Mouse (Mus musculus): ENCODE results near the gene Abhd17c. TPM values are rescaled to one million over a fixed set of nuclear protein-coding genes. Genes with fewer than 3 reads are reported as not detected.

Gene Abhd17c
- total RNA-seq, 1 experiment from 2014 or later, result 31.0 TPM

DNA sequence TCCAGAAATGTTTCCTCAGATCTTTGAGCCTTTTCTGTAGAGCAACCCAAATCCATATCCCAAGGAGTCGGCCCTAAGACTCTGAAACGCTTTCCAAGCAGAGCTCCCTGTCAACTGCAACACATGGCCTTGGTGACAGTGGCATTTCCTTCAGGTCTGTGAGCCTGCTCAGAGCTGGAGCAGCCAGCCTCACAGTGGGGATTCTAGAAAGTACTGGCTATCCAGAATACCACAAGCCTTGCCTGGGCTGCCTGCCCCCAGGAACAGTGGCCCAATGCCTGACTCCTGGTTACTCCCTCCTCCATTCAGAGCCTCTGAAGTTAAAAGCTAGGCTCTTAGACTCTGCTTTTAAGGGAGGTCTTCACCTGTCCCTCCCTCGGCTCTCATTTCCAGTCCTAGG is 77.8 kb downstream of the Abhd17c start:
- no peak for DNase-seq

DNA sequence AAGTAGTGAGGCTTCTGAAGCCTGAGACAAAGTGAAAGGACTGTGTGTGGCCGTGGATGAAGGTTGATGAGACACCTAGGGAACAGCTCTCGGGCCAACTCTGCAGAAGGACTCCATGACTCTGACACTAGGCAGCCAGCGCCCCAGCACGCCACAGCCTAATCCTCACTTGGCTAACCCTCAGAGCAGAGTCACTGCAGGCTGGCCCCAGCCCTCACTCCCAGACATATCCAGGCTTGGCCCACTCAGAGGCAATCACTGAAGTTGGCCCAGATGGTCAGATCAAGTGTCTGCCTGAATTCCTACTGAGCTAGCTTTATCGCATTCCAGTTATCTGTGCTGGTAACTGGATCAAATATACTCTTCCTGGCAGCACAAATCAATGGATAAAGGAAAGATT is 82.8 kb downstream of the Abhd17c start:
- no peak for DNase-seq

DNA sequence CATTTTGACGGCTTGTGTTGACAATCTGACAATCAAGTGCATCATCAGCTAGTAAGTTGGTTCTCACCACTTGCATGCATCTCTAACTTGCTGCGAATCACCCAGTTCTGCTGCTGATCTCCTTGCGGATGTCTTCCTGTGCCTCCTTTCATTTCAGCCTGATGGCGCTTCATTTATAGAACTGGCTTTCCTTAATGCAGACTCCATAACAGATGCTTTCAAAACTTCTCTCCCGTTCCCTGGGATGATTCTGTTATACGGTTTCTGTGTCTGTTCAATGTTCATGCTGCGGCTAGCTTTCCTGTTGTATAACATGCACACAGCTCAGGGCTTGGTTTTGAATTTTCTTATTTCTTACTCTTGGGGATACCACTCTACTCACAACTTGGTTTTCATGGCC is 91.9 kb downstream of the Abhd17c start:
- no peak for DNase-seq

Other genes with a start within 250 kb of the Abhd17c start
- 1.5 and 1.6 TPM in 2 replicates for gene Cemip, start 65.4 kb downstream of the Abhd17c start, total RNA-seq (2021)

Measured in adrenal gland, postnatal 25 days (tissue).